Mouse (Mus musculus): Measurements from ENCODE around the gene Uimc1. TPM values are rescaled to one million over a fixed set of nuclear protein-coding genes. Genes with fewer than 3 reads are reported as not detected.

Gene Uimc1
- polyA plus RNA-seq (2012; rRNA removed), result 4.7 and 7.2 TPM in 2 replicates

DNA sequence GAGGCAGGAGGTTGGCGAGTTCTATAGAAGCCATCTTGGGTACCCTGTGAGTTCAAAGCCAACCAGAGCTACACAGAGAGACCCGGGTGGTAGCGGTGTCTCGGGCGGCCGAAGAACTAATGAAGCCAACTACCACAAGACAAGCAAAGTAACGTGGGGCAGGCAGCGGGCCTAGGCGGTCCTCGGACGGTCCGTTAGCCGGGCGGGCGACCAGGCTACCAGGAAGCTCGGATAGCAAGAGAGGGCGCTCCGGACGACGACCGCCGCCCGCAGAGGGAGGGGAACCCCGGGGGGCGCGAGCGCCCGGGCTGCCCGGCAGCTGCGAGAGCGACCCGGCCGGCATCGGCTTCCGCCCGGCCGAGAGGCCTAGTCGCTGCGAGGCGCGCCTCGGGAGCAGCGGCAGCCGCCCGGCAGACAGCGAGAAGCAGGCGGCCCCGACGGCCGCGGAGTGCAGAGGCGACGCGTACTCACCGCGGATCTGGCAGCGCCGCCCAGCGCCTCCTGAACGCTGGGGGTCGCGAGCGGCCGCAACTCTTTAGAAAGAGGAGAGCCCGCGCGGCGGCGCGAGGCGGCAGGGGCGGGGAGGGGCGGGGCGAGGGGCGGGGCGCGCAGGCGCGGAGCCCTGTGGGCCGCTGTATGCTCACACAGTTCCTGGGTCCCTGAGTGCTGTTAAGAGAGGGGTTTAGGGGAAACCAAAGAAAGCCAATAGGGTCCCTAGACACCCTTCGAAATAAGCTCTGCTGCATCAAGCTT is at the start of gene Uimc1:
Gene Uimc1 (minus strand): TSS at position 575 of the 753 bp plus-strand sequence.
- H3K4me3 ChIP-seq (replicated peaks; ENCODE audit: extremely low read depth, low read depth, low read length), result peak within 1 kb of the TSS; percentile 79
- under 1% methylated on average over 79 of the region's 81 CpGs for WGBS
- H3K4me1 ChIP-seq (ENCODE audit: control insufficient read depth, insufficient read depth, low read length), result peaks cover 6% of the 10 kb centered on the region
- TF ChIP-seq POLR2A (IDR thresholded peaks at IDR 0.05; ENCODE audit: borderline replicate concordance, extremely low read depth, low read depth, low read length) (peak; percentile 53; the same call in 1 of the 2 replicates), CTCF (IDR thresholded peaks at IDR 0.05; ENCODE audit: insufficient read depth, low read length) (no peak)
- DNase-seq, result peak; percentile 65

DNA sequence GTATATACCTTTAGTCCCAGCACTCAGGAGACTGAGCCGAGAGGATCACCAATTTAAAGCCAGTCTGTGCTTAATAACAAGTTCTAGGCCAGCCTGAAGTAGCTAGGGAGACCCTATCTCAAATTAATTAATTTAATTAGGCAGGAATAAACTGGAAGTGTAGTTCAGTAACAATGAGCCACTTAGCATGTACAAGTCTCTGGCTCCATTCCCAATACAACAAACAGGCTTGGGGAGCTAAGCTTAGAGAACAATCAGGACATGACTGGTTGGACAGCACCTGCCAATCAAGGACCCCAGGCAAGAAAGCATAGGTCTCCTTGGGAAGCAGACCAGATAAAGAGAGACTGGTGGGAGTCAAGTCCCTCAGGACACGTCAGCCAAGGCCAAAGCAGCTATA is 40.2 kb upstream of the Uimc1 start:
- Histone ChIP-seq H3K4me3 (replicated peaks; ENCODE audit: extremely low read depth, low read depth, low read length) (no peak overlapping the region), H3K4me1 (ENCODE audit: control insufficient read depth, insufficient read depth, low read length) (no peaks in the 10 kb centered on the region)
- no peak for TF ChIP-seq CTCF (IDR thresholded peaks at IDR 0.05; ENCODE audit: insufficient read depth, low read length)
- no peak for TF ChIP-seq POLR2A (IDR thresholded peaks at IDR 0.05; ENCODE audit: borderline replicate concordance, extremely low read depth, low read depth, low read length)
- 90% methylated on average over 2 of the region's 2 CpGs for WGBS
- no peak for DNase-seq

DNA sequence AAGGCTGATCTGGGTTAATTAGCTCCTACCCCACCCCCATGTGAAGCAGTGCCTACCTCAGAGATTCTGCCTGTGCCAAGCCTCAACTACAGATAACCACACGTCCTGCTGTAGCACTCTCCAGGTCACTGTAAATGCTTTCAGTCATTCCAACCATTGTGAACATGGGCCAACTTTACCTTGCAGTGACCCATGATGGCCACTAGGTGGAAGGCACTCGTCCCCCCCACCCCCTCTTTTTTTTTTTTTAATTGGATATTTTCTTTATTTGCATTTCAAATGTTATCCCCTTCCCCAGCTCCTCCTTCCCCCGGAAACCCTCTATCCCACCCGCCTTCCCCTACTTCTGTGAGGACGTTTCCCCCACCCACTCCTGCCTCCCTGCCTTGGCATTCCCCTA is 35.3 kb upstream of the Uimc1 start:
- DNase-seq, result no peak
- Histone ChIP-seq H3K4me3 (replicated peaks; ENCODE audit: extremely low read depth, low read depth, low read length) (no peak overlapping the region), H3K4me1 (ENCODE audit: control insufficient read depth, insufficient read depth, low read length) (no peaks in the 10 kb centered on the region)
- TF ChIP-seq CTCF (IDR thresholded peaks at IDR 0.05; ENCODE audit: insufficient read depth, low read length), result peak; percentile 56
- TF ChIP-seq POLR2A (IDR thresholded peaks at IDR 0.05; ENCODE audit: borderline replicate concordance, extremely low read depth, low read depth, low read length), result no peak
- WGBS, result 12% methylated on average over 5 of the region's 5 CpGs

DNA sequence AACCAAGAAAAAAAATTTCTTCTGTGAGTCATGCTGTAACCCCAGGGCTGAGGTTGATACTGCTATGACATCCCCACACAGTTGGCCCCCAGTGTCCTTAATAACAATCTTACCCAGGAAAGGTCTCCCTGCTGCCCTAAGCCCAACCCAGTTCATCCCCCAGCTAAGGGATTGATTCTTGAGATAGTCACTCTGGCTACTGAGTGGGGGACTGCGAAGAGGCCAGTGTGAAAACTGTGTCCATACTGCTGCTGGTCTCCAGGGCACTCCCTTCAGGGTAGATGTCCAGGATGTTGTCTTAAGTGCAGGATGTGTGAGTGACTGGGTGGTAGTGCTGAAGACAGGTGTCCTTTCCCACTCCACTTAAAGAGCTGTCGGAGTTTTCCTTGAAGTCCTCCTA is 33.3 kb upstream of the Uimc1 start, which contains the start of gene Gm17617:
Gene Gm17617 (minus strand): TSS at position 101 of the 400 bp plus-strand sequence.
- no peak within 1 kb of the TSS for H3K4me3 ChIP-seq (replicated peaks; ENCODE audit: extremely low read depth, low read depth, low read length)
- H3K4me1 ChIP-seq (ENCODE audit: control insufficient read depth, insufficient read depth, low read length), result no peaks in the 10 kb centered on the region
- 97% methylated on average over 2 of the region's 2 CpGs for WGBS
- no peak for DNase-seq
- TF ChIP-seq CTCF (IDR thresholded peaks at IDR 0.05; ENCODE audit: insufficient read depth, low read length), result no peak
- TF ChIP-seq POLR2A (IDR thresholded peaks at IDR 0.05; ENCODE audit: borderline replicate concordance, extremely low read depth, low read depth, low read length), result no peak

DNA sequence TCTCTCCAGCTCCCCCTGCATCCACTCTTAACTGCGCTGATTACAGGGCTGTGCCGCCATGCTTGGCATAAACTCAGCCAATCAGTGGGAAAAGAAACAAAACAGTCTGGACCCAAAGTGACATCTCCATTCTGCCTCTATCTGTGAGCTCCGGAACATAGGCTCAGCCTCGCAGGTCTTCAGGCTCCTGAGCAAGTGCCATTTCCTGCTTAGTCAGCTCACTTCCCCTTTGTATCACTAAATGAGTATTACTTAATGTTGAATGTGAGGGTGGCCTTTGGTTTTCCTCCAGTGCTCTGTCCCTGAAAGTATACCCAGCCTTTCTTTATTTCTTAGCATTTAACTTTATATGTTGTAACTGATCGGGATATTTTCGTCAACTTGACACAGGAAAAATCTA is 24.8 kb upstream of the Uimc1 start:
- no peaks in the 10 kb centered on the region for H3K4me1 ChIP-seq (ENCODE audit: control insufficient read depth, insufficient read depth, low read length)
- DNase-seq, result no peak
- WGBS, result 77% methylated on average over 6 of the region's 6 CpGs
- TF ChIP-seq POLR2A (IDR thresholded peaks at IDR 0.05; ENCODE audit: borderline replicate concordance, extremely low read depth, low read depth, low read length), result no peak
- no peak for TF ChIP-seq CTCF (IDR thresholded peaks at IDR 0.05; ENCODE audit: insufficient read depth, low read length)
- no peak overlapping the region for H3K4me3 ChIP-seq (replicated peaks; ENCODE audit: extremely low read depth, low read depth, low read length)

DNA sequence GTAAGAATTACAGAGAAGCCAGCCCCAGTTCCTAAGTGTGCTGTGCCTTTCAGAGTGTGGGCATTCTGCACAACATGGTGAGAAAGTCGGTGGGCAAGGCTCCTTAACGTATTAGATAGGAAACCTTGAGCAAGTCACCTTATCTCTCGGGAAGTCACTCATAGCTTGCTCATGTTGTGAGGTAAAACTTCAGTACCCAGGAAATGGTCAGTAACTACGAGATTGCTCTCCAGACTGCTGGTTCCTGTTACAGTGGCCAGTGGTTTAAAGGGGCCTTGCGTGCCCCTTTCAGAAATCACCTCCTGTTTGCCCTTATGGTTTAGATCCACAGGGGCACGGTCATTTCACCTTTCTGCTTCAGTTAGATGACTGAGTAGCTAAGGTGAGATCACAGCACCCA is 14.3 kb upstream of the Uimc1 start:
- Histone ChIP-seq H3K4me1 (ENCODE audit: control insufficient read depth, insufficient read depth, low read length) (no peaks in the 10 kb centered on the region), H3K4me3 (replicated peaks; ENCODE audit: extremely low read depth, low read depth, low read length) (no peak overlapping the region)
- WGBS, result 79% methylated on average over 6 of the region's 6 CpGs
- TF ChIP-seq CTCF (IDR thresholded peaks at IDR 0.05; ENCODE audit: insufficient read depth, low read length) (no peak), POLR2A (IDR thresholded peaks at IDR 0.05; ENCODE audit: borderline replicate concordance, extremely low read depth, low read depth, low read length) (no peak)
- no peak for DNase-seq

DNA sequence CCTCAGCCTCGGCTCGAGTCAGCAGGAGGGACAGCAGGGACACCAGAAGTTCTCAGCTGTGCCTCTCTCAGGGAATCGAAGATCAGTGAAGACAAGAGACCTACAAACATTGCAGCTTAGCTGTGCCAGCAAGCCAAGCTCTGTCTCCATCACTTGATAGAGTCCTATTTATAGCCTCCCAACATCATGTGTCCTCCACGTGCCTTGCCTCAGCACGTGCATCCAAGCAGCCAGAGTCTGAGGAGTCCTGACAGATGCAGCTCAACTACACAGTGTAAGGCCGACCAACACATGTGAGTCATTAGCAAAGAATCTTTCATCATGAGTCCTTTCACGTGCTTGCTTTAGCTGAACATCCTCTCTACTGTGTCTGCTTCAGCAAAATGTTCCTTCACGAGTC is 7.6 kb upstream of the Uimc1 start:
- Histone ChIP-seq H3K4me3 (replicated peaks; ENCODE audit: extremely low read depth, low read depth, low read length) (no peak overlapping the region), H3K4me1 (ENCODE audit: control insufficient read depth, insufficient read depth, low read length) (peaks cover 7% of the 10 kb centered on the region)
- DNase-seq, result no peak
- 64% methylated on average over 8 of the region's 8 CpGs for WGBS
- TF ChIP-seq CTCF (IDR thresholded peaks at IDR 0.05; ENCODE audit: insufficient read depth, low read length) (no peak), POLR2A (IDR thresholded peaks at IDR 0.05; ENCODE audit: borderline replicate concordance, extremely low read depth, low read depth, low read length) (no peak)

DNA sequence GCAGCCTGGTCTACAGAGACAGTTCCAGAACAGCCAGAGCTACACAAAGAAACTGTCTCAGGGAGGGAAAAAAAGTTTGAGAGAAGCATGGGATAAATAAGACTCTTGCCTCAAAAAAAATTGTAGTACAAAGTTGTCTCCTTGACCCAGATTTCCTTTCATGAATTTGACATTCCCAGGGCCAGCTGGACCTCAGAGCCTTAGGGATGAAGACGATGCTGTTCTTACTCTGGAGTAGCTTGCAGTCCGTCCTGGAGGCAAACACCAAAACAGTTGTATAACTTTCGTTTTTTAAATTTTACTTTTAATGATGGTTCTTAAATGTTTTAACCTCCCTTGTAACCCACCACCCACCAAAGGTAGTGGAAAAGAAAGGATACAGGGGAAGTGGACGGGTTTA is 7.0 kb upstream of the Uimc1 start:
- H3K4me3 ChIP-seq (replicated peaks; ENCODE audit: extremely low read depth, low read depth, low read length), result no peak overlapping the region
- H3K4me1 ChIP-seq (ENCODE audit: control insufficient read depth, insufficient read depth, low read length), result peaks cover 7% of the 10 kb centered on the region
- TF ChIP-seq CTCF (IDR thresholded peaks at IDR 0.05; ENCODE audit: insufficient read depth, low read length) (no peak), POLR2A (IDR thresholded peaks at IDR 0.05; ENCODE audit: borderline replicate concordance, extremely low read depth, low read depth, low read length) (no peak)
- DNase-seq, result no peak
- WGBS, result 77% methylated on average over 4 of the region's 4 CpGs

DNA sequence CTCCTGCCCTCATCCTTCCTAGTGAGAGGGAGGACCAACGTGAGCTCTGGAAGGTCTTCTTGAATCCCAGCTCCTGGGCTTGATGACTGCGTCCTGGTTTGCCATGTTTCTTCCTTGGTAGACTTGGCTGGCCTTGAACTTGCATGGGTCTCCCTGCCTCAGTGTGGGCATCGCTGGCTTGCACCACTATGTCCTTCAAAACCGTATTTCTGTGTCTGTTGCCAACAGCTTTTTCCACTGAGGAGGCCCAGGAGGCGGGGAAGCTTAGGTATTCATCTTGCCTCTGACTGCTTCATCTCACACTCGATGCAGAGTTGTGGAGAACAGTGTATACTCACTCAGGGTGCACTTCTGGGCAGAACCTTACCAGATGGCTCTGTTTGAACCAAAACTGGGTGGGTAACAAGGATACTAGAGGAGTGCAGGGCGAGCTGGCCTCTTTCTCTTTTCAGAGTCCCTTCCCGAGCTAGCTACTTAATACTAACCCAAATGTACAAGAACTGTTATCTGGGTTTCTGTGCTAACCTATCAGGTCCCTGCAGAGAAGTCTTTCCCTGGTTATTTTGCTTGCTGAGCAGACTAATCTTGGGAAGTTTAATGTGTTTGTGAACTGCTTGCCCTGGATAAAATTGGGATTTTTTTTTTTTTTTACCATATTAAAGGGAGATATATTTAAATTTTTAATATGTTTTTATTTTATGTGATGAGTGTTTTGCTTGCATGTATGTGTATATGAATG is 6.0 kb upstream of the Uimc1 start:
- peaks cover 7% of the 10 kb centered on the region for H3K4me1 ChIP-seq (ENCODE audit: control insufficient read depth, insufficient read depth, low read length)
- WGBS, result 18% methylated on average over 8 of the region's 8 CpGs
- no peak for TF ChIP-seq CTCF (IDR thresholded peaks at IDR 0.05; ENCODE audit: insufficient read depth, low read length)
- TF ChIP-seq POLR2A (IDR thresholded peaks at IDR 0.05; ENCODE audit: borderline replicate concordance, extremely low read depth, low read depth, low read length), result no peak
- H3K4me3 ChIP-seq (replicated peaks; ENCODE audit: extremely low read depth, low read depth, low read length), result peak overlapping the region; percentile 96
- DNase-seq, result no peak

All from lung, adult 2 months (tissue).